In genomic region chr10:93309934-93310621, GRCm38 (mm10) we compare ENCODE assay signal across 7 mouse cellular contexts. TPM values are rescaled to one million over a fixed set of nuclear protein-coding genes. Genes with fewer than 3 reads are reported as not detected.
DNase-seq lines count a peak whose midpoint lies in the region; ATAC-seq and TF ChIP-seq lines count a peak whose summit lies in the region.

No protein-coding gene starts in this region.

- H3K4me1 ChIP-seq in ES-Bruce4 (ENCODE audit: control insufficient read depth, insufficient read depth, low read length), result no peaks in the 10 kb centered on the region
- peaks cover 40% of the 10 kb centered on the region for H3K4me1 ChIP-seq in embryonic facial prominence, embryonic 13.5 days
- peaks cover 15% of the 10 kb centered on the region for H3K4me1 ChIP-seq in liver, embryonic 12.5 days

- peaks cover 51% of the 10 kb centered on the region for H3K79me2 ChIP-seq in C2C12 (ENCODE audit: control insufficient read depth, insufficient read depth)

- intact Hi-C loops in heart, postnatal 36 days (cut with DNase I), result loop anchor here (1.0 to 2.0 kb wide), 2 partner anchors 15 to 26 kb away; no protein-coding TSS in a partner anchor

- H3K9me3 ChIP-seq in ES-Bruce4 (replicated peaks; ENCODE audit: control insufficient read depth, insufficient read depth, low read length, poor library complexity, severe bottlenecking), result no peaks in the 10 kb centered on the region
- H3K9me3 ChIP-seq in embryonic facial prominence, embryonic 13.5 days, result no peaks in the 10 kb centered on the region
- H3K9me3 ChIP-seq in liver, embryonic 12.5 days (replicated peaks), result no peaks in the 10 kb centered on the region

- peak; percentile 57 to 73 for DNase-seq in heart, postnatal 36 days
- DNase-seq in natural killer cell, adult 2 months (ENCODE audit: low spot score in 2 of 2), result peak; percentile 41 to 56
- peak; percentile 83 for DNase-seq in thymus, postnatal 25 days

- no peak overlapping the region for H3K27ac ChIP-seq in ES-Bruce4 (ENCODE audit: insufficient read depth, low read length)
- H3K27ac ChIP-seq in embryonic facial prominence, embryonic 13.5 days, result peak overlapping the region; percentile 98
- peak overlapping the region; percentile 79 for H3K27ac ChIP-seq in liver, embryonic 12.5 days

- peaks cover 14% of the 10 kb centered on the region for H3K36me3 ChIP-seq in C2C12 (ENCODE audit: control insufficient read depth, insufficient read depth)
- no peaks in the 10 kb centered on the region for H3K36me3 ChIP-seq in ES-Bruce4 (ENCODE audit: control insufficient read depth, insufficient read depth, low read length, poor library complexity, severe bottlenecking)
- H3K36me3 ChIP-seq in embryonic facial prominence, embryonic 13.5 days, result no peaks in the 10 kb centered on the region
- no peaks in the 10 kb centered on the region for H3K36me3 ChIP-seq in liver, embryonic 12.5 days

- peak overlapping the region; percentile 79 for H3K4me2 ChIP-seq in embryonic facial prominence, embryonic 13.5 days
- H3K4me2 ChIP-seq in liver, embryonic 12.5 days, result peak overlapping the region; percentile 77

- no peak for ATAC-seq in embryonic facial prominence, embryonic 13.5 days (ENCODE audit: insufficient number of reproducible peaks, insufficient read depth, low FRiP score, low TSS enrichment, low read depth)
- ATAC-seq in liver, embryonic 12.5 days, result no peak

- no peak for TF ChIP-seq EP300 in ES-Bruce4 (IDR thresholded peaks at IDR 0.05; ENCODE audit: insufficient read depth, low read depth, low read length)

- H3K79me3 ChIP-seq in C2C12 (ENCODE audit: low read depth), result peaks cover 39% of the 10 kb centered on the region

- TF ChIP-seq POLR2A in ES-Bruce4 (IDR thresholded peaks at IDR 0.05; ENCODE audit: insufficient read depth, low read length), result no peak

- H3ac ChIP-seq in C2C12 (ENCODE audit: control insufficient read depth, insufficient read length, low read depth), result peak overlapping the region; percentile 100

- under 1% methylated on average over 43 of the region's 43 CpGs for WGBS in embryonic facial prominence, embryonic 13.5 days
- under 1% methylated on average over 43 of the region's 43 CpGs for WGBS in liver, embryonic 12.5 days (ENCODE audit: insufficient replicate concordance)

- TF ChIP-seq CTCF in C2C12 (IDR thresholded peaks at IDR 0.05; ENCODE audit: control insufficient read depth, insufficient read depth, insufficient read length), result no peak
- no peak for TF ChIP-seq CTCF in ES-Bruce4 (IDR thresholded peaks at IDR 0.05; ENCODE audit: low read depth, low read length)

- peak overlapping the region; percentile 92 for H3K4me3 ChIP-seq in C2C12 (ENCODE audit: insufficient read depth, poor library complexity, severe bottlenecking)
- H3K4me3 ChIP-seq in ES-Bruce4 (ENCODE audit: low read depth, low read length), result peak overlapping the region; percentile 68
- H3K4me3 ChIP-seq in embryonic facial prominence, embryonic 13.5 days, result peak overlapping the region; percentile 80
- H3K4me3 ChIP-seq in liver, embryonic 12.5 days, result peak overlapping the region; percentile 63

- H3K9ac ChIP-seq in ES-Bruce4 (ENCODE audit: low read depth, poor library complexity, severe bottlenecking), result peak overlapping the region; percentile 90
- peak overlapping the region; percentile 97 for H3K9ac ChIP-seq in embryonic facial prominence, embryonic 13.5 days
- H3K9ac ChIP-seq in liver, embryonic 12.5 days, result peak overlapping the region; percentile 69

- no peaks in the 10 kb centered on the region for H3K27me3 ChIP-seq in C2C12 (ENCODE audit: control insufficient read depth, insufficient read depth, insufficient read length)
- no peaks in the 10 kb centered on the region for H3K27me3 ChIP-seq in ES-Bruce4 (ENCODE audit: control insufficient read depth, insufficient read depth, low read length, poor library complexity, severe bottlenecking)
- H3K27me3 ChIP-seq in embryonic facial prominence, embryonic 13.5 days, result no peaks in the 10 kb centered on the region
- H3K27me3 ChIP-seq in liver, embryonic 12.5 days (replicated peaks), result peaks cover 53% of the 10 kb centered on the region

TF ChIP-seq in C2C12, 6 proteins besides CTCF, POLR2A, EP300 and RAD21:
- TF ChIP-seq MYOG (IDR thresholded peaks at IDR 0.05; ENCODE audit: control insufficient read depth, extremely low read depth, insufficient read length) (no peak), MYOD1 (IDR thresholded peaks at IDR 0.05; ENCODE audit: control insufficient read depth, insufficient read length, low read depth) (no peak), FOSL1 (IDR thresholded peaks at IDR 0.05; ENCODE audit: insufficient read depth, low read length, poor library complexity, severe bottlenecking) (no peak), USF1 (IDR thresholded peaks at IDR 0.05; ENCODE audit: low read depth) (no peak), CEBPB (IDR thresholded peaks at IDR 0.05; ENCODE audit: low read depth) (no peak), MAX (IDR thresholded peaks at IDR 0.05) (no peak)

RNA-seq across cellular contexts. Expression of gene Elk3, which starts 0.9 kb away (rescaled TPM):
- polyA plus RNA-seq in C2C12 (2012; fragmentation: generic; extraction: Trizol), result 56.1 TPM
- 11.0 and 11.9 TPM in 2 replicates for polyA plus RNA-seq in ES-Bruce4 (2011; ENCODE audit: insufficient read depth, insufficient read length, low read depth, missing spikeins)
- polyA plus RNA-seq in embryonic facial prominence, embryonic 13.5 days (2015; fragmentation: Nextera tagmentation; extraction: Ambion mirVana), result 33.9 and 40.0 TPM in 2 replicates
- total RNA-seq in heart, postnatal 36 days (2021), result 10 to 100 TPM; 42.0 to 53.5 TPM
- 8.6 and 9.6 TPM in 2 replicates for polyA plus RNA-seq in liver, embryonic 12.5 days (2016; fragmentation: Nextera tagmentation; extraction: Ambion mirVana)
